Mouse (Mus musculus) CH12.LX (cell line): Measurements from ENCODE around the gene Slc4a2.

Experiments used
- CHD1 ChIP-seq: IDR thresholded peaks from 2 replicates; pipeline ENCODE4 v1.6.1; 2012; ENCODE audit warnings: low read depth, low read length, improper control_type of control experiment, inconsistent platforms
- CTCF ChIP-seq, 2 experiments: IDR thresholded peaks in 1 of 2; conservative IDR thresholded peaks in 1 of 2; 2 replicates each; pipeline ENCODE4 v1.5.1; 2011 to 2012; ENCODE audit warnings: low read depth in 2 of 2, low read length in 2 of 2, improper control_type of control experiment in 1 of 2, inconsistent platforms in 1 of 2, mild to moderate bottlenecking in 1 of 2, moderate library complexity in 1 of 2
- EP300 ChIP-seq: IDR thresholded peaks from 2 replicates; pipeline ENCODE4 v1.6.1; 2011; ENCODE audit warnings: low read length, improper control_type of control experiment
- MAX ChIP-seq: IDR thresholded peaks from 2 replicates; pipeline ENCODE4 v1.6.1; 2011; ENCODE audit warnings: low read length, improper control_type of control experiment
- POLR2AphosphoS2 ChIP-seq: IDR thresholded peaks from 2 replicates; pipeline ENCODE4 v1.6.1; 2011; ENCODE audit warnings: low read depth, low read length, improper control_type of control experiment
- SMC3 ChIP-seq: IDR thresholded peaks from 2 replicates; pipeline ENCODE4 v1.6.1; 2011; ENCODE audit warnings: low read depth, low read length, improper control_type of control experiment
- ZNF384 ChIP-seq: IDR thresholded peaks from 2 replicates; pipeline ENCODE4 v1.6.1; 2012; ENCODE audit warnings: low read depth, low read length, improper control_type of control experiment, inconsistent platforms

GRCm38 (mm10) chr5:24391864-24392263 is 31.8 kb upstream of the Slc4a2 start, which contains the start of gene Atg9b:
- TF ChIP-seq ZNF384 (no peak), SMC3 (no peak), CHD1 (no peak), POLR2AphosphoS2 (no peak), MAX (no peak), EP300 (no peak), CTCF (conservative IDR thresholded peaks at IDR 0.05 in 1 of 2, IDR thresholded peaks at IDR 0.05 in 1 of 2; ENCODE audit: low read depth in 2 of 2, low read length in 2 of 2) (no peak)
